Mouse (Mus musculus): ENCODE data around the gene Slc6a4. TPM values are rescaled to one million over a fixed set of nuclear protein-coding genes. Genes with fewer than 3 reads are reported as not detected.
"Not testable (repeated sequence)": the region's sequence is repeated elsewhere in the genome, so short reads cannot be mapped to it uniquely, and the experiment has no call there.

Gene Slc6a4
- total RNA-seq, 2 experiments from 2014 or later: 0.36 to 0.46 TPM

GRCm38 (mm10) chr11:77018046-77018445, 19.6 kb downstream of the Slc6a4 start:
- no peak for DNase-seq (ENCODE audit: low spot score)

- no peak for DNase-seq (ENCODE audit: low spot score)
Observed at GRCm38 (mm10) chr11:77019539-77019938, 21.1 kb downstream of the Slc6a4 start.

GRCm38 (mm10) chr11:77021749-77022396, 23.5 kb downstream of the Slc6a4 start:
- DNase-seq (ENCODE audit: low spot score): no peak

- DNase-seq (ENCODE audit: low spot score): no peak
Observed at GRCm38 (mm10) chr11:77026559-77026958, 28.2 kb downstream of the Slc6a4 start.

- DNase-seq (ENCODE audit: low spot score): no peak
Observed at GRCm38 (mm10) chr11:77028157-77028556, 29.8 kb downstream of the Slc6a4 start.

GRCm38 (mm10) chr11:77031151-77031934, 32.9 kb downstream of the Slc6a4 start:
- no peak for DNase-seq (ENCODE audit: low spot score)

- no peak for DNase-seq (ENCODE audit: low spot score)
Observed at GRCm38 (mm10) chr11:77041891-77042290, 43.5 kb downstream of the Slc6a4 start.

- no peak for DNase-seq (ENCODE audit: low spot score)
Observed at GRCm38 (mm10) chr11:77042816-77043215, 44.4 kb downstream of the Slc6a4 start.

GRCm38 (mm10) chr11:77061951-77062350, 63.5 kb downstream of the Slc6a4 start:
- no peak for DNase-seq (ENCODE audit: low spot score)

GRCm38 (mm10) chr11:77063406-77063805, 65.0 kb downstream of the Slc6a4 start:
- DNase-seq (ENCODE audit: low spot score): no peak

GRCm38 (mm10) chr11:77068825-77069224, 70.4 kb downstream of the Slc6a4 start:
- no peak for DNase-seq (ENCODE audit: low spot score)

- no peak for DNase-seq (ENCODE audit: low spot score)
Observed at GRCm38 (mm10) chr11:77070721-77071120, 72.3 kb downstream of the Slc6a4 start.

GRCm38 (mm10) chr11:77077331-77077730, 78.9 kb downstream of the Slc6a4 start:
- DNase-seq (ENCODE audit: low spot score): not testable (repeated sequence)

- no peak for DNase-seq (ENCODE audit: low spot score)
Observed at GRCm38 (mm10) chr11:77077792-77078191, 79.4 kb downstream of the Slc6a4 start.

GRCm38 (mm10) chr11:77078273-77079134, 80.1 kb downstream of the Slc6a4 start, which contains the start of gene Nsrp1:
Gene Nsrp1, minus strand, starts transcription at chr11:77078435.
- peak; percentile 91 for DNase-seq (ENCODE audit: low spot score)

GRCm38 (mm10) chr11:77079361-77079760, 81.0 kb downstream of the Slc6a4 start:
- DNase-seq (ENCODE audit: low spot score): no peak

Small RNA genes within 50 kb of the gene (microRNA-seq; reads per million reads assigned to microRNA genes)
- gene Mir423: 6,979 reads per million, percentile 92 among the genes with 10 or more reads in this experiment

Other genes starting within 250 kb of the Slc6a4 start
- 10 to 100 TPM; 22.7 to 24.5 TPM for gene Gosr1, start 235.0 kb upstream of the Slc6a4 start, total RNA-seq (2021)
- 10 to 100 TPM; 26.2 to 29.0 TPM for gene Cpd, start 151.6 kb upstream of the Slc6a4 start, total RNA-seq (2021)
- not detected for gene Tmigd1, start 96.4 kb upstream of the Slc6a4 start, total RNA-seq (2021)
- gene Blmh, start 73.8 kb upstream of the Slc6a4 start, total RNA-seq (2021): 10 to 100 TPM; 24.8 to 29.5 TPM
- 10 to 100 TPM; 14.3 to 15.0 TPM for gene Nsrp1, start 79.8 kb downstream of the Slc6a4 start, total RNA-seq (2021)
- gene Efcab5, start 190.4 kb downstream of the Slc6a4 start, total RNA-seq (2021): under 1 TPM; 0.07 to 0.12 TPM
- 10 to 100 TPM; 49.1 to 49.3 TPM for gene Ssh2, start 217.7 kb downstream of the Slc6a4 start, total RNA-seq (2021)

All from gastrocnemius, adult 18-20 months (tissue).